Mouse (Mus musculus): Measurements from ENCODE around the gene Brd3os. TPM values are rescaled to one million over a fixed set of nuclear protein-coding genes. Genes with fewer than 3 reads are reported as not detected.

Brd3os gene
- polyA plus RNA-seq, 1 experiment from 2014 or later = 1.5 TPM

- 20% methylated on average over 7 of the region's 7 CpGs for WGBS
- Histone ChIP-seq H3K27me3 (replicated peaks; ENCODE audit: control insufficient read depth, insufficient read depth, low read length) (no peaks in the 10 kb centered on the region), H3K9me3 (ENCODE audit: control insufficient read depth) (no peaks in the 10 kb centered on the region), H3K9ac (ENCODE audit: low read depth, low read length) (no peak overlapping the region), H3K36me3 (ENCODE audit: control insufficient read depth, insufficient read depth) (no peaks in the 10 kb centered on the region), H3K4me2 (replicated peaks; ENCODE audit: low read depth) (no peak overlapping the region; the same call in 1 of the 2 replicates), H3K27ac (ENCODE audit: low read depth, low read length) (peak overlapping the region; percentile 35; the same call in 1 of the 2 replicates), H3K4me3 (ENCODE audit: low read depth, low read length) (no peak overlapping the region), H3K4me1 (replicated peaks; ENCODE audit: control insufficient read depth, insufficient read depth, low read length) (peaks cover 21% of the 10 kb centered on the region)
- ATAC-seq = no peak
- TF ChIP-seq CTCF (IDR thresholded peaks at IDR 0.05; ENCODE audit: low read depth) = no peak
Observed at GRCm38 (mm10) chr2:27412245-27412800, 29.8 kb upstream of the Brd3os start.

GRCm38 (mm10) chr2:27413582-27413935, 28.6 kb upstream of the Brd3os start:
- no peak overlapping the region for H3K9ac ChIP-seq (ENCODE audit: low read depth, low read length)
- H3K27me3 ChIP-seq (replicated peaks; ENCODE audit: control insufficient read depth, insufficient read depth, low read length) = no peaks in the 10 kb centered on the region
- no peak for ATAC-seq
- no peaks in the 10 kb centered on the region for H3K36me3 ChIP-seq (ENCODE audit: control insufficient read depth, insufficient read depth)
- H3K9me3 ChIP-seq (ENCODE audit: control insufficient read depth) = no peaks in the 10 kb centered on the region
- no peak for TF ChIP-seq CTCF (IDR thresholded peaks at IDR 0.05; ENCODE audit: low read depth)
- peaks cover 31% of the 10 kb centered on the region for H3K4me1 ChIP-seq (replicated peaks; ENCODE audit: control insufficient read depth, insufficient read depth, low read length)
- no peak overlapping the region for H3K27ac ChIP-seq (ENCODE audit: low read depth, low read length)
- H3K4me3 ChIP-seq (ENCODE audit: low read depth, low read length) = no peak overlapping the region
- 47% methylated on average over 2 of the region's 2 CpGs for WGBS
- no peak overlapping the region for H3K4me2 ChIP-seq (replicated peaks; ENCODE audit: low read depth)

- Histone ChIP-seq H3K36me3 (ENCODE audit: control insufficient read depth, insufficient read depth) (no peaks in the 10 kb centered on the region), H3K9ac (ENCODE audit: low read depth, low read length) (peak overlapping the region; percentile 7; the same call in 1 of the 2 replicates), H3K27me3 (replicated peaks; ENCODE audit: control insufficient read depth, insufficient read depth, low read length) (no peaks in the 10 kb centered on the region), H3K27ac (ENCODE audit: low read depth, low read length) (no peak overlapping the region), H3K4me3 (ENCODE audit: low read depth, low read length) (no peak overlapping the region), H3K4me1 (replicated peaks; ENCODE audit: control insufficient read depth, insufficient read depth, low read length) (peaks cover 35% of the 10 kb centered on the region), H3K9me3 (ENCODE audit: control insufficient read depth) (no peaks in the 10 kb centered on the region), H3K4me2 (replicated peaks; ENCODE audit: low read depth) (peak overlapping the region; percentile 24; the same call in 1 of the 2 replicates)
- TF ChIP-seq CTCF (IDR thresholded peaks at IDR 0.05; ENCODE audit: low read depth) = no peak
- 27% methylated on average over 16 of the region's 16 CpGs for WGBS
- peak; percentile 36; the same call in 1 of the 2 replicates for ATAC-seq
Observed at GRCm38 (mm10) chr2:27413936-27414657, 28.0 kb upstream of the Brd3os start.

- H3K9me3 ChIP-seq (ENCODE audit: control insufficient read depth) = no peaks in the 10 kb centered on the region
- TF ChIP-seq CTCF (IDR thresholded peaks at IDR 0.05; ENCODE audit: low read depth) = no peak
- no peak overlapping the region for H3K9ac ChIP-seq (ENCODE audit: low read depth, low read length)
- peak overlapping the region; percentile 4; the same call in 1 of the 2 replicates for H3K27ac ChIP-seq (ENCODE audit: low read depth, low read length)
- ATAC-seq = no peak
- H3K4me1 ChIP-seq (replicated peaks; ENCODE audit: control insufficient read depth, insufficient read depth, low read length) = peaks cover 35% of the 10 kb centered on the region
- 0 out of 2 replicates have a peak overlapping the region, but pooled peaks have one; percentile 3 for H3K4me2 ChIP-seq (replicated peaks; ENCODE audit: low read depth)
- WGBS = 32% methylated on average over 11 of the region's 11 CpGs
- no peaks in the 10 kb centered on the region for H3K36me3 ChIP-seq (ENCODE audit: control insufficient read depth, insufficient read depth)
- no peak overlapping the region for H3K4me3 ChIP-seq (ENCODE audit: low read depth, low read length)
- no peaks in the 10 kb centered on the region for H3K27me3 ChIP-seq (replicated peaks; ENCODE audit: control insufficient read depth, insufficient read depth, low read length)
Observed at GRCm38 (mm10) chr2:27415060-27415783, 26.9 kb upstream of the Brd3os start.

GRCm38 (mm10) chr2:27416425-27416824, 25.7 kb upstream of the Brd3os start:
- Histone ChIP-seq H3K27me3 (replicated peaks; ENCODE audit: control insufficient read depth, insufficient read depth, low read length) (no peaks in the 10 kb centered on the region), H3K4me3 (ENCODE audit: low read depth, low read length) (no peak overlapping the region), H3K4me1 (replicated peaks; ENCODE audit: control insufficient read depth, insufficient read depth, low read length) (peaks cover 35% of the 10 kb centered on the region; the same call in 1 of the 2 replicates), H3K4me2 (replicated peaks; ENCODE audit: low read depth) (no peak overlapping the region), H3K9me3 (ENCODE audit: control insufficient read depth) (no peaks in the 10 kb centered on the region), H3K27ac (ENCODE audit: low read depth, low read length) (no peak overlapping the region), H3K9ac (ENCODE audit: low read depth, low read length) (no peak overlapping the region), H3K36me3 (ENCODE audit: control insufficient read depth, insufficient read depth) (no peaks in the 10 kb centered on the region)
- TF ChIP-seq CTCF (IDR thresholded peaks at IDR 0.05; ENCODE audit: low read depth) = no peak
- WGBS = 13% methylated on average over 3 of the region's 3 CpGs
- peak; percentile 22; the same call in 1 of the 2 replicates for ATAC-seq

- H3K4me1 ChIP-seq (replicated peaks; ENCODE audit: control insufficient read depth, insufficient read depth, low read length) = peaks cover 29% of the 10 kb centered on the region; the same call in 1 of the 2 replicates
- H3K9ac ChIP-seq (ENCODE audit: low read depth, low read length) = no peak overlapping the region
- no peak for TF ChIP-seq CTCF (IDR thresholded peaks at IDR 0.05; ENCODE audit: low read depth)
- H3K27me3 ChIP-seq (replicated peaks; ENCODE audit: control insufficient read depth, insufficient read depth, low read length) = no peaks in the 10 kb centered on the region
- H3K9me3 ChIP-seq (ENCODE audit: control insufficient read depth) = no peaks in the 10 kb centered on the region
- no peak overlapping the region; the same call in 1 of the 2 replicates for H3K27ac ChIP-seq (ENCODE audit: low read depth, low read length)
- no peak for ATAC-seq
- no peak overlapping the region; the same call in 1 of the 2 replicates for H3K4me2 ChIP-seq (replicated peaks; ENCODE audit: low read depth)
- H3K36me3 ChIP-seq (ENCODE audit: control insufficient read depth, insufficient read depth) = no peaks in the 10 kb centered on the region
- H3K4me3 ChIP-seq (ENCODE audit: low read depth, low read length) = no peak overlapping the region
- WGBS = 41% methylated on average over 5 of the region's 5 CpGs
Observed at GRCm38 (mm10) chr2:27417648-27418153, 24.4 kb upstream of the Brd3os start.

All from intestine, postnatal 0 days (tissue).